Mouse (Mus musculus) kidney, postnatal 0 days (tissue): ENCODE measurements at regions not wholly inside any gene's neighbourhood (a gene's known extent, or its start where the extent isn't known, plus 50 kb on each side); places are given as distances from the start of the nearest gene placed in this dataset.

ENCODE experiments used
- ATAC-seq: fragments of 200-750 bp; cut with Nextera tagmentation; replicated peaks from 2 replicates; pipeline ENCODE4 v1.8.0; 2017; ENCODE audit warnings: low read depth, moderate number of reproducible peaks, moderate TSS enrichment, moderate library complexity; ENCODE audit not compliant: low FRiP score
- DNase-seq: peaks from one replicate; pipeline ENCODE4 v3.0.0-alpha.2; 2016; ENCODE audit warnings: low spot score
- H3K27ac ChIP-seq: fragments of 300-500 bp; sonication (generic); 2 replicates; pipeline ENCODE4 v1.5.1; 2014; ENCODE audit warnings: mild to moderate bottlenecking
- H3K27me3 ChIP-seq: fragments of 300-500 bp; sonication (generic); 2 replicates; pipeline ENCODE4 v1.6.1; 2014; ENCODE audit warnings: low read length, mixed read lengths; ENCODE audit not compliant: insufficient read depth
- H3K36me3 ChIP-seq: fragments of 300-500 bp; sonication (generic); 2 replicates; pipeline ENCODE4 v1.6.1; 2014; ENCODE audit warnings: low read length, mixed read lengths; ENCODE audit not compliant: insufficient read depth
- H3K4me1 ChIP-seq: fragments of 300-500 bp; sonication (generic); replicated peaks from 2 replicates; pipeline ENCODE4 v1.6.1; 2014; ENCODE audit warnings: antibody characterized with exemption, low read length, mixed read lengths; ENCODE audit not compliant: insufficient read depth
- H3K4me2 ChIP-seq: fragments of 300-500 bp; sonication (generic); 2 replicates; pipeline ENCODE4 v1.6.1; 2014; ENCODE audit warnings: mild to moderate bottlenecking, low read length, moderate library complexity, mixed read lengths
- H3K4me3 ChIP-seq: fragments of 300-500 bp; sonication (generic); replicated peaks from 2 replicates; pipeline ENCODE4 v1.5.1; 2014; ENCODE audit warnings: low read depth, low read length
- H3K9ac ChIP-seq: fragments of 300-500 bp; sonication (generic); 2 replicates; pipeline ENCODE4 v1.6.1; 2014; ENCODE audit warnings: low read depth, low read length
- H3K9me3 ChIP-seq: fragments of 300-500 bp; sonication (generic); replicated peaks from 2 replicates; pipeline ENCODE4 v1.6.1; 2016; ENCODE audit warnings: low read length, inconsistent platforms, mixed read lengths
- CTCF ChIP-seq: IDR thresholded peaks from 2 replicates; pipeline ENCODE4 v1.5.1; 2016; ENCODE audit warnings: antibody characterized with exemption, low read depth, mild to moderate bottlenecking, moderate library complexity
- WGBS: fragments of 180-500 bp; shearing (Covaris S2); extraction: QIAGEN DNeasy Blood & Tissue Kit; methylation state at CpG from one replicate; pipeline ENCODE4 v1.1.7; 2014; 5-methylcytosine and 5-hydroxymethylcytosine counted together

DNA sequence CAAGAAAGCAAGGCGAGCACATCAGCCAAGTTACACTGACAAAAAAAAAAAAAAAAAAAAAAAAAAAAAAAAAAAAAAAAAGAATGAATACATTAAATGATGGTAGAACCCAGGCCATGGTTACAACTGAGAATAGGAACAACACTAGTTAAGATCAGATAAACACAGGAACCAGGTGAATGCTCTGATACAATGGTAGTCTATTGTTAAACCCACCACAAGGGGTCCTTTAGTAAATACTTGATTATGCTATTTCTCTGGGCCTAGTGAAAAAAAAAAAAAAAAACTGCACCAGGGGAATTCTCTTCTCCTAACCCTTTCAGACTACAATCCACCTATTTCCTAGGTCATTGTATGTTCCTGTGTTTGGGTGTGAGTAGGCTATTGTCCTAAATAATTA, 2289.7 kb downstream of the Cntnap5b start:
- H3K36me3 ChIP-seq: no peaks in the 10 kb centered on the region
- no peak overlapping the region for H3K9ac ChIP-seq
- H3K4me2 ChIP-seq: no peak overlapping the region
- no peak overlapping the region for H3K27ac ChIP-seq
- 75% methylated on average over 1 of the region's 1 CpGs for WGBS
- no peaks in the 10 kb centered on the region for H3K27me3 ChIP-seq
- no peaks in the 10 kb centered on the region for H3K4me1 ChIP-seq
- H3K4me3 ChIP-seq: no peak overlapping the region
- no peak for DNase-seq
- no peak for ATAC-seq
- TF ChIP-seq CTCF: no peak
- H3K9me3 ChIP-seq: no peaks in the 10 kb centered on the region

DNA sequence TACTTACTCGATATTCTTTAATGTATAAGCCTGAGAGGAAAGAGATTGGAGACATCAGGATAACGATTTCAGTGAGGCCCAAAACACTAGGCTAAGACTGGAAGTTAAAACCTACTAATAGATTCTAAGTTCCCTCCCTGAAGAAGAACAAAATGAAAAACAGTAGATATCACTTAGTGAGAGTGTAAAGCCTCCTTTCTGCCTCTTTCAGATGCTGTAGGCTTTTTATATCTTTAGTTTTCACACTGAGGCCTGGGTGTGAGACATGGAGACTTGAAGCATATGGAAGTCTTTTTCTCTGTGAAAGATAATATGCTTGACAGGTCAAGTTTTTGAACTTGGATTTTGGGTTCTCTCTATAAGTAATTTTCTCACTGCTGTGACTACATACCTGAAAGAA, 2333.1 kb downstream of the Cntnap5b start:
- Histone ChIP-seq H3K36me3 (no peaks in the 10 kb centered on the region), H3K4me3 (no peak overlapping the region), H3K27ac (no peak overlapping the region), H3K9ac (no peak overlapping the region), H3K9me3 (no peaks in the 10 kb centered on the region), H3K4me1 (no peaks in the 10 kb centered on the region), H3K27me3 (no peaks in the 10 kb centered on the region), H3K4me2 (no peak overlapping the region)
- no peak for ATAC-seq
- 78% methylated on average over 2 of the region's 2 CpGs for WGBS
- no peak for DNase-seq
- no peak for TF ChIP-seq CTCF

DNA sequence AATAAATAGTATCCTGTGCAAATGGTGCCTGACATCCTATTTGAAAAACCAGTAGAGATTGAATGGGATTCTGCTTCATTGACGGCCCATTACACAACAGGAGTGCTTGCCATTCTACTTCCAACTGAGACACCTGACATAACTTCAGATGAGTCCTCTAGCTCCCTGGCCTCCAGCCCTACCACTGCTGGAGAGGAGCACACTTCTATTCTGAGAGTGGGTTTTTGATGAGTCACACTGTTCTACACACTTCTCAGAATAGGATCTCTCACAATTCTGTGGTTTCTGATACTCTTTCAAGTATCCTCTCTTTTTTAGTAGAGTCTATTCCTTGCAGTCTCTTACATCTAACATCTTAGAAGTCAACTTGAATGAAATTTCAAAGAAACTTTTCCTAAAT, 2366.5 kb downstream of the Cntnap5b start:
- 74% methylated on average over 1 of the region's 1 CpGs for WGBS
- H3K4me1 ChIP-seq: no peaks in the 10 kb centered on the region

DNA sequence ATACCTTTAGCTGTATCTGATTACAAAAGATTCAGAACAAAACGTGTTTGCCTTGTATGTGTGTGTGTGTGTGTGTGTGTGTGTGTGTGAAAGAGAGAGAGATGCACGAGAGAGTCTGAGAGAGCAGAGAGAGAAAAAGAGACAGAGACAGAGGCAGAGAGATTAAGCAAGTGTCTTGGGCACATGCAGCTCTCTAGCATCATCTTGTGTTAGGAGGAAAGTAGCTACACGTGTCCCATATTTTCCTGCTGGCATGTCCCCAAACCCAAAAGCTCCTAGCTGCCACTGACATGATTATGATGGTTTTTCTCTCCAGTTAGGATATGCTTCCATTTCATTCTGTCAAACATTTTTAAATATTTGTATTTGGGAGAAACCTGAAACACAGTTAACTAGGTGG, 2373.8 kb downstream of the Cntnap5b start:
- H3K36me3 ChIP-seq: no peaks in the 10 kb centered on the region
- no peaks in the 10 kb centered on the region for H3K9me3 ChIP-seq
- H3K4me1 ChIP-seq: no peaks in the 10 kb centered on the region
- H3K27me3 ChIP-seq: no peaks in the 10 kb centered on the region
- no peak for TF ChIP-seq CTCF
- no peak for DNase-seq
- no peak overlapping the region for H3K4me3 ChIP-seq
- H3K9ac ChIP-seq: no peak overlapping the region
- WGBS: 71% methylated on average over 3 of the region's 3 CpGs
- no peak overlapping the region for H3K4me2 ChIP-seq
- no peak overlapping the region for H3K27ac ChIP-seq
- no peak for ATAC-seq

More for the DNA sequence above, 2366.5 kb downstream of the Cntnap5b start:
- H3K27me3 ChIP-seq: no peaks in the 10 kb centered on the region
- H3K9ac ChIP-seq: no peak overlapping the region
- no peaks in the 10 kb centered on the region for H3K9me3 ChIP-seq
- ATAC-seq (no peak), DNase-seq (no peak)
- no peak overlapping the region for H3K4me3 ChIP-seq
- TF ChIP-seq CTCF: no peak
- H3K27ac ChIP-seq: no peak overlapping the region
- H3K36me3 ChIP-seq: no peaks in the 10 kb centered on the region
- H3K4me2 ChIP-seq: no peak overlapping the region

DNA sequence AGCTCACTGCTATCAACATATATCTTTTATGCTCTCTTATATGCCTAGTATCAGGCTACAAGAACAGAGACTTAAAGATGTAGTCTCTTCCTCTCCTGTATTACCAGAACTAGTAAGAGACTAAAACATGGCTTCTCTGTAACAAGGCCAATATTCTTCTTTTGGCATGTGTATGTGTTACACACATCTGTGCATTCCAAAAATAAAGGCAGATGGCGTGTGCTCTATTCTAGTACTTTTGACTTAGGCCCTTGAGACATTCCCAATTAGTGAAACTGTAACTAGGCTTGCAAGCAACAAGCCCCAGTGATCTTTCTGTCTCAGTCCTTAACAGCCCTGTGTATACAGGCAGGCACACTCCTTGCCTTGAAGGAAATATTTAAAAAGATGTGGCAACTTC, 2394.1 kb downstream of the Cntnap5b start:
- Histone ChIP-seq H3K4me2 (no peak overlapping the region), H3K27me3 (no peaks in the 10 kb centered on the region), H3K9ac (no peak overlapping the region), H3K4me1 (no peaks in the 10 kb centered on the region), H3K36me3 (no peaks in the 10 kb centered on the region), H3K9me3 (no peaks in the 10 kb centered on the region), H3K27ac (no peak overlapping the region), H3K4me3 (no peak overlapping the region)
- WGBS: 77% methylated on average over 1 of the region's 1 CpGs
- DNase-seq (no peak), ATAC-seq (no peak)
- TF ChIP-seq CTCF: no peak

DNA sequence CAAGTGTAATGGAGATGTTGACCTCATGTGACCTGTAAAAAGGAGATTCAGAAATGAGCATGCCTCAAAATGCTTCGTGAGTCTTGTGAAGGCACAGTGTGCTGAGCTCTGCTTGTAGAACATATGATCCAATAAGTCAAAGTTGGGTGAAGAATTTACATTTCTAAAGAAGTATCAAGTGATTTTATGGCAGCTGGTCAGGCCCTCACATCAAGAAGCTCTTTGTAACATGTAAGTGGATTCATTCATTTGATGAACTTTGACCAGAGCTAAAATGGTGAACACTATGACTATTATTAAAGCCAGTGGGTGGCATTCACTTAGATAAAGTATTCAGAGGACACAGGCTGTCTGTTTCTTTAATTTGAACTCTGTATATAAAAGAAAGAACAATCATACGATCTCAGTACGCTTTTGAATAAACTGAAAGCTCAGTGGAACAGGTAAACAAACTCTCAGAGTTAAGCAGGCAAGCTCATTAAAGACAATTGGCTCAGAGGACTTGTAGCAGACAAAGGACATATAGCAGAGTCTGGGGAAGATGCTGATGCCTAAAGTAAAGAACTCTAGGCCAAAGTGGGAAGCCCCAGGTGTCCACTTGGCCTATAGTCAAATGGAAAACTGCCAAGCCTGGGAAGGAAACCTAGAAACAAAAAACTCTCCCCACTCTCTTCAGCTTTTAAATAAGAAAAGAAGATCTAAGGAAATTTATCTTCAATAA, 2398.2 kb downstream of the Cntnap5b start:
- Histone ChIP-seq H3K9me3 (no peaks in the 10 kb centered on the region), H3K27ac (no peak overlapping the region), H3K4me2 (no peak overlapping the region), H3K36me3 (no peaks in the 10 kb centered on the region), H3K27me3 (no peaks in the 10 kb centered on the region), H3K4me1 (no peaks in the 10 kb centered on the region), H3K9ac (no peak overlapping the region), H3K4me3 (no peak overlapping the region)
- no peak for TF ChIP-seq CTCF
- no peak for ATAC-seq
- no peak for DNase-seq
- 65% methylated on average over 3 of the region's 3 CpGs for WGBS

DNA sequence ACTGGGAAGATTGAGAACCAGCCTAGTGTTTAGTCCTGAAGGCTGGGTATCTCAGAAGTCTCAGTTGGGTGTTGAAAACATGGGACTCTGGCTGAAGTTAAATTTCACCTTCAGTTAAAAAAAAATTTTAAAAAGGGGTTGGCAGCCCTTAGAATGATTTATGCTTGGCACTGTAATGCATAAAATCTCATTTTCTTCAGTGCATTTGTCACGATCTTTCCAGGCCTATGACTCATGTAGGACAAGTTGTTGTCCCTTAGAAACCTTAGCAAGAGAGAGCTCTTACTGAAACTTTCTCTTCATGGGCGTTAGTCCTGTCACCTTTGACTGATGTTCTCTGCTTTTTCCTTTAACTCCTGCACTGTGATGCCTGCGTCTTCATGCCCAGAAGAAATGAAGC, 2413.4 kb downstream of the Cntnap5b start:
- DNase-seq (no peak), ATAC-seq (no peak)
- no peak overlapping the region for H3K9ac ChIP-seq

More for the DNA sequence above, 2413.4 kb downstream of the Cntnap5b start:
- Histone ChIP-seq H3K4me3 (no peak overlapping the region), H3K27ac (no peak overlapping the region), H3K27me3 (no peaks in the 10 kb centered on the region), H3K4me2 (no peak overlapping the region), H3K9me3 (no peaks in the 10 kb centered on the region), H3K36me3 (no peaks in the 10 kb centered on the region), H3K4me1 (no peaks in the 10 kb centered on the region)
- TF ChIP-seq CTCF: no peak
- WGBS: 36% methylated on average over 3 of the region's 3 CpGs
